Mouse (Mus musculus): Measurements from ENCODE around the gene Trim34a. TPM values are rescaled to one million over a fixed set of nuclear protein-coding genes. Genes with fewer than 3 reads are reported as not detected.

Trim34a gene
- total RNA-seq, 2 experiments from 2014 or later: 4.0 to 6.1 TPM

Other genes with a start within 250 kb of the Trim34a start
- not detected for gene Olfr638, start 245.7 kb upstream of the Trim34a start, total RNA-seq (2021)
- gene Olfr639, start 227.2 kb upstream of the Trim34a start, total RNA-seq (2021): not detected
- not detected for gene Olfr640, start 218.9 kb upstream of the Trim34a start, total RNA-seq (2021)
- gene Olfr641, start 209.0 kb upstream of the Trim34a start, total RNA-seq (2021): not detected
- not detected for gene Olfr642, start 191.8 kb upstream of the Trim34a start, total RNA-seq (2021)
- not detected for gene 4930516K23Rik, start 183.0 kb upstream of the Trim34a start, total RNA-seq (2021)
- not detected for gene Olfr644, start 172.6 kb upstream of the Trim34a start, total RNA-seq (2021)
- not detected for gene Olfr645, start 159.0 kb upstream of the Trim34a start, total RNA-seq (2021)
- not detected for gene Olfr646, start 139.6 kb upstream of the Trim34a start, total RNA-seq (2021)
- gene Ubqln5, start 114.6 kb upstream of the Trim34a start, total RNA-seq (2021): not detected
- gene Olfr643, start 107.1 kb upstream of the Trim34a start, total RNA-seq (2021): not detected
- not detected for gene Ubqln3, start 101.2 kb upstream of the Trim34a start, total RNA-seq (2021)
- not detected for gene Ubqlnl, start 93.9 kb upstream of the Trim34a start, total RNA-seq (2021)
- gene Olfm5, start 79.6 kb upstream of the Trim34a start, total RNA-seq (2021): not detected
- gene Olfr648, start 61.1 kb upstream of the Trim34a start, total RNA-seq (2021): not detected
- not detected for gene Olfr649, start 48.5 kb upstream of the Trim34a start, total RNA-seq (2021)
- under 1 TPM; 0.14 to 0.89 TPM for gene Trim6, start 25.7 kb upstream of the Trim34a start, total RNA-seq (2021)
- gene Trim5, start 43.6 kb downstream of the Trim34a start, total RNA-seq (2021): 1 to 10 TPM; 2.0 to 3.0 TPM
- 1 to 10 TPM; 6.6 to 9.2 TPM for gene Trim12a, start 71.0 kb downstream of the Trim34a start, total RNA-seq (2021)
- gene Trim34b, start 85.0 kb downstream of the Trim34a start, total RNA-seq (2021): under 1 TPM; 0.36 to 0.54 TPM
- 1 to 10 TPM; 5.1 to 5.3 TPM for gene Trim12c, start 108.9 kb downstream of the Trim34a start, total RNA-seq (2021)
- gene Trim30b, start 125.4 kb downstream of the Trim34a start, total RNA-seq (2021): under 1 TPM; 0.11 to 0.22 TPM
- gene Trim30c, start 156.4 kb downstream of the Trim34a start, total RNA-seq (2021): under 1 TPM in 1 of 2 experiments, not detected in 1; 0.41 TPM
- gene Trim30a, start 220.7 kb downstream of the Trim34a start, total RNA-seq (2021): 1 to 10 TPM; 4.1 to 6.0 TPM